Mouse (Mus musculus) embryo, embryonic 10.5 days (tissue): ENCODE measurements at regions not wholly inside any gene's neighbourhood (a gene's known extent, or its start where the extent isn't known, plus 50 kb on each side); places are given as distances from the start of the nearest gene placed in this dataset.

Experiments used
- DNase-seq: peaks from one replicate; pipeline ENCODE4 v3.0.0-alpha.2; 2015; ENCODE audit warnings: low spot score

DNA sequence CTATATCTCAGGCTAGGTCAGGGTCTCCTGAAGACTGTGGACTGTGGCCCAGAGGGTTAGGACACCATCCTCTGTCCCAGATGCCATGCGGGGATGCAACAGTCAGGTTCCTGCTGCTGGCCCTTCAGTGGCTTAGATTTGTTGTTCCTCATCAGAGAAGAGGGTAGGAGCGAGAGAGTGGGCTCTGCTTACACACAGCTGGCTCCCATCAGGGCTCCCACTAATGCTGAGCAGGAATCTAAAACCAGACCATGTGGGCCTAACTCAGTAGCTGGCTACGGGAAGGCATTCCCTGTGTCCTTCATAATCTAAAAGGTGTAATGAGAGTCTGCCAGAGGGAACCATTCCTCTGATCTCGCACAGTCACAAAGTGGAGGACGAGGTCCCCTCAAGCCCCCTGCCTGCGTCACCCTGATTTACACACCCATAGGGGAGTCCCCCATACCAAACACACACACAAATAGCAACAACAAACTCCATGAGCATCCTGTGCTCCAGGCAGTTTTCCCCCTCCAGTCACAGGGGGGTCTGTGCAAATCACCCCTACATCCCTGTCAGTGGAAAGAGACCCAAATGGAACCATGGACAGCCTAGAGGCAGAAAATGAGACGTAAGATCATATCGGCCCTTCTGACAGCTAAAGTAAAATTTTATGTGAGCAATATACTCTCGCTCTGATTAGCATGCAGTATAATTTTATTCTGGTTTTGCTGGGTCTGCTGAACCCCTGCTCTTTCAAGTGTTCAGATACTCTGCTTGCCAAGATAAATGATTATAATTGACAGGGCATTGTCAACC, 234.8 kb downstream of the 3110018I06Rik start:
- DNase-seq = peak; percentile 44

DNA sequence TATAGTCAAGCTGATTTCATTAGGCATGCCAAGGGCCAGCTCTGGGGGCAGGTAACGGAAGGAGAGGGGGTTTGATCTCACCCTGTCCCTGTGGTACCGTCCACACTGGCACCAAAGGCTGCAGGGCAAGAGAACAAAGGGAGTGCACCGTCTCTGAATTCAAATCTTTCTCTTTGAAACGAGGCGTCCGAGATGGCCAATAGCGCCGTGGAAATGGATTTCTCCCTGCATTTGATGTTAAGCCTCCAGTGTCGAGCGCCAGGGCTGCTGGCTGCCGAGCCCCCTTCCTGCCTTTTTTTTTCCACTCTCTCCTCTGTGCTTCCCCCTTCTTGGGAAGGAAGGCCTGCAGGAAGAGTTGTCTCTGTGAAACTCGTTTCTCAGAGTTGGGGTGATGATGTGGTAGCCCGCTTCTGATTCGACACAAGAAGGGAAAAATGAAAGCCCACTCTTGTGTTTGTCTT, 235.5 kb downstream of the 3110018I06Rik start:
- peak; percentile 38 for DNase-seq

DNA sequence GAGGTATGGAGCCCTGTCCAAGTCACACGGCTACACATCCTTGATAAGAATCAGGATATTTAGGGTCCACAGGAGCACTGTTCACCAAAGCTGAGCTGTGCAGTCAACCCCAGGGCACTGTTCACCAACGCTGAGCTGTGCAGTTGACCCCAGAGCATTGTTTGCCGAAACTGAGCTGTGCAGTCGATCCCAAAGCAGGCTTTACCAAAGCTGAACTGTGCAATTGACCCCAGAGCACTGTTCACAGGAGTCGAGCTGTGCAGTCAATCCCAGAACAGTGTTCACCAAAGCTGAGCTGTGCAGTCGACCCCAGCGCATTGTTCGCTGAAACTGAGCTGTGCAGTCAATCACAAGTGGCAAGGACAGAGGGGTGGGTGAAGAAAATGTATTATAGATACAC, 236.0 kb downstream of the 3110018I06Rik start:
- peak; percentile 23 for DNase-seq

DNA sequence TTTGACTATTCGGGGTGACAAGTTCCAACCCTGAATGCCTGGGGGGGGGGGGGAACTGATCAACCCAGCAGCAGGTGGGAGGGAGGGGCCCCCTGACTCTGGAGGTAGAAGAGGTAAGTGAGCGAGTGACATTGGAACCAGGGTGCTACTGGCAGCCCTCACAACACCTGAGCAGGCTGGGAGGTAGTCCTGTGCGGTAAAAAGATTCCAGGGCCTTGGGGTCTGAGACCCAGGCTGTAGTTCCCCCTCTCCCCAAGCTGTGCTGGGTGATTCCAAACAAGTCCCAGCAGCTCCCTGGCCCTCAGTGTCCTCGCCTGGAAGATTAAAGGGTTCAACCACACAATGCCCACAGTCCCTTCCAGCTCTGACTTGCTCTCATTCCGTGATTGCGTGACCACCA, 240.4 kb downstream of the 3110018I06Rik start:
- no peak for DNase-seq

DNA sequence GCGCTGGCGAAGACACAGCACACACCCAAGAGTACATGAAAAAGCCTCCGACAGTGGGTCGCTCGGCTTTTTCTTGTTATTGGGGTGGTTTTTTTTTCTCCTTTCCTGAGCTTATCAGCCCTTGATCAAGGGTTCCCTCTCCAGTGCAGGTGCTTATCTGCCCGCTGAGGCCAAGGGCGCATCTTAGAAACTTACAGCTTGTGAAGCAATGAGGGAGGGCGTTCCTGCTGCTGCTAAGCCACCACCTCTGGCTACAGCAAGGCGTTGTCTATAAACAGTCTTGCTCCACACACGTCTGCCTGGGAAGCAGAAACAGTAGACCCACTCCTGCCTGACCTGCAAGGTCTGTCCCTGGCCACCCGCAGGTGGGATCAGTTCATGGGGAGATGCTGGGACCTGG, 240.9 kb downstream of the 3110018I06Rik start:
- DNase-seq = no peak

DNA sequence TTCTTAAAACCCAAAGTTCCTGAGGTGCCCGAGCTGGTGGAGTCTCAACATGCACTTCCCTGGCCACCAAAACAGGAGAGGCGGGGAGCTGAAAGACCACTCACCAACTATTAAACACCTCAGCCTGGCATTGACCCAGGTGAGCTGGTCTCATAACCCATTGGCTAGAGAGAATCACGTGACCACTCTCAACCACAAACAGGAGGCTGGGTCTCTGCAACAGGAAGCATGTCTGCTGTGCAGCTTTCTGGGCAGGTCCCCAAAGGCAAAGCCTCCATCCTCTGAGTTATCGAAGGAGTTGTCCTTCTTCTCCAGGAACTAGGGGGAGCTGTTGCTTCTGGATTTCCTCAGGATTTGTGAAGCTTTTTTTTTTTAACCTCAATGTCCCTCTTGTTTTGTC, 242.5 kb downstream of the 3110018I06Rik start:
- no peak for DNase-seq

DNA sequence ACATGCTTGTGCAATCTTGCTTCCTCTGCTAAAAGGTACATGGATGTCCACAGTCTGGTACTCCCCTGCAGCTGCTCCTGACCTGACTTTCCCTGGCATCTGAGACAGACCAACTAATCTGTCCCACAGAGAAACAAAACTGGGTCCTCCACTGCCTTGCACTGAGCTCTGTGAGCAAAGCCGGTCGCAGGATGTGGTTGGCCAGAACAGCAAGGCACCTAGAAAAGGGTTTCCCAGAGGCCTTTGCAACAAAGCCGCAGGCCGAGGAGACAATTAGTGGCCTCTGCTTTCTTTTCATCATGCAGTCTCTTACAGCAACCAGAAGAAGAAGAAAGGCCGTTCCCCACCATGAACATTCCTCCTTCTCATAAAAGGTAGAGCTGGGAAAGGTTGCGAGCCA, 246.1 kb downstream of the 3110018I06Rik start:
- no peak for DNase-seq

DNA sequence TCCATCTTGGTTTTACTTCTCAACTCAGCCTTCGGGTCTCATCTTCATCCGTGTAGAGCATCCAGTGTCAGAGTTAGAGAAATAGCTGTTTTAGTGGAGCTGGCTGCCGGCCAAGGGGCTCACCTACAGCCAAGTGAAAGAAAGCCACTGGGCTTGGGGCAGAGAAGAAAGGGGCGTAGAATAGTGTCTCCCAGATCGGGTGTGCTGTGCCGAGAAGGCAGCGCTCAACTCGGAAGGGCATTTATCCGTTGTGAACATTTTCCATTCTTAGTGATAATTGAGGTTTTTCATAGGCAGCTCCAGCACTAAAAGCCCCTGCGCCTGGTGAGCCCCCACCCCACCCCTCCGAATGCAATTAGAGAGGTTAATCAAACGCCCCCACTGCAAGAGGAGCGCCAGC, 254.2 kb downstream of the 3110018I06Rik start:
- no peak for DNase-seq

DNA sequence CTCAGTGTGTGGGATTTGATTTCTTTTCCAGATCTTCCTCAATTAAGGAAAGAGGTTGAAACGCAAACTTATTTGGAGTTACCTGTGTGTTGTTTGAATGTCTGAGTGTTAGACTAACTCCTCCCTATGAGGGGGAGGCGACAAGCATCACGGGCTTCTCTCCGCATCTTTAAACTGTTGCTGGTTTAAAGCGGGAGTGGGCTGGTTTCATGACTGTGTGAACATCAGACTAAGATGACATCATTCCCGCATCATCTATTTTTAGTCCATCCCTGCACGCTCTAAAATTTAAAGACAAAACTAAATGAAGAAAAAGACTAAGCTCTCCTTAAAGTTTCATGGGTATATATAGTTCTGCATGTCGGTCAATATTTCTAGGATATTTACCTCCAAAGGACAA, 256.4 kb downstream of the 3110018I06Rik start:
- DNase-seq = no peak

DNA sequence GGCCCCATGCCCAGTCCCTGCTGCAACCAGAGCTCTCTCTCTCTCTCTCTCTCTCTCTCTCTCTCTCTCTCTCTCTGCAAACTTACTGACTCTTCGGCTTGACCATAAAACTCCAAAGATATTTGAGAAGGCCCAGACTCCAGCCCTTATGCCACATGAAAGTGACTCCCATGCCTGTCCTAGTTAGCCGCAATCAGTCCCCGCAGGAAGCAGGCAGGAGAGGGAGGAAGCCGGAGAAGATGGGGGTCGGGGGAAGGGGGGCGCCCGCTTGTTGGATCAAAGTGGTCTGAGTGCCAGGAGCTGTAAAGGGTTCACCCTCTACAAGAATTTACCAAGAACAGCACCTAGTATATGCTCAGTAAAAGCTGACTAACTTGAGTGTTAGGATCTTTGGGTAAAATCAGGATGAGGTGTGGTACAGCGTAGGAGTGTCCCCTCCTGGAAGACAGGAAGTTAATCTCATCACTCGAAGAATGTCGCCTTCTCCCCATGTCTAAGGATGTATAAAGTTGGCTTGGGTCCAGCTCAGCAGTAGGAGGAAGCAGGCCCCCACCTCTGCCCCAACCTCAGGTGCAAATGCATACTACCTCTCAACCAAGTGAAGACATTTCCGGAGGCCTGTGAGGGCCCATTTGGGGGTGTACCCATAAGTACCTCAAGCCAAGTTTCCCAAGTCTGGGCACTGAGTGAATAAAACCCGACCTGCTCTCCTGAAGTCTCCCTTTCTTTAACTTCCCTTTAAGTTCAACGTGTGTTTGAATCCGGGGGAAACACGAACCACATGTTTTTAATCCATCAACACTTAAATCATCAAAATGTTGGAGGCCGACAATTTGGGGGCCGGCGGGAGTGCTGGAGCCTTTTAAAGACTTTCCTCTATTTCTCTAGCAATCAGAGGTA, 254.7 kb downstream of the Bcl11b start:
- DNase-seq = no peak

DNA sequence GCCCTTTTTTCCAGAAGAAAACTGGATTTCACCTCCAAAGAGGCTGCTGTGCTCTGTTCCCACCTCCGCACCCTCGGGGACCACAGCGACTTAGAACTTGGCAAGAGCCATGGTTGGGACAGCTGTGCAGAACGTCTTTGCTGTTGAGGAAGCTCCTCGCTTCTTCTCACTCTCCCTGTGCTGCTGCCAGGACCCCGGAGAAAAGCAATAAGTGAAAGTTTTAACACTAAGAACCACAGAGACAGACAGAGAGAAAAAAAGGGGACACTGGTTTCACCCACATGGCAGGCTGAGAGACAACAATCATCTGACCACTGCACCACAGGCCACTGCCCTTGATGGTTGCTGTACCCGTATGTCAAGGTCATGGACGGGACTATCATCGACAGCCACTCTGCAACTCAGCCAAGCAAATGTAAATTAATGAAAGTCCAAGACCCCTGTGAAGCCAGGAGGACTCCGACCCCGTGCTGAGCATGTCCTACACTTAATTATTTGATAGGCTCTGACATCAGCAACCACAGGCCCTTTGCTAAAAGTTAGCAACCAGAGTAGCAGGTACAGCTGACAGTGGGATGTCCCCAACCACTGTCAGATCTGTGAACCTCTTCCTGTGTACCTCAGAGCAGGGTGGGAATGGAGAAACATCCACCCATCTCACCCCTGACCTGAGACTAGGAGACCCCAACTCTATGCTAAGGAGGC, 253.9 kb downstream of the Bcl11b start:
- no peak for DNase-seq

DNA sequence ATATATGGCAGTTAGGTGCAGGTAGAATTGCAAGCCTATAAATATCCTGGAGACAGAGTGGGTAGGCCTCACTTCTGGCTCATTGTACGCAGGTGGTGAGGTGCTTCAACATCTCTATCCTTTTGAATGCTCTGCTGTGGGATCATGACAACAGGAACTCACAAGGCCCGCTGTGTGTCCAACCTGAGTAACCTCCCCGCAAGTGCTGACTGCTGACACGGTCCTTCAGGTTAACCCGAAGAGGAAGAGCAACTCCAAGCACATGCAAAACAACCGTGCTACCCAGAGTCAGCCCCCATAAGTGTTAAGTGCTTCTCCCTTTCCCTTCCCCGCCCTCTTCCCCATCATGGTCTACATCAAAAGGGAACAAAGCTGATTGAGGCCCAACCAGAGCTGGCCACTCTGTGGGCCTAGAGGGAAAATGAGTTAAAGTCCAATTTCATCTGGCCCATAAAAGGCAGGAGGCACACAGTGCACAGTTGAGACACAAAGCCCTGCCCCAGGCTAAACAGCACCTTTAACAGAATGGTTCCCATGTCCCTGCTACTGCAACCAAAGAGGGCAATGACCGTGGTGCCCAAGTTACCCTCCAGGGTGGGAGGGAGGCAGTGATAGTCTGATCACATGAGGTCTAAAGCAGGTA, 253.0 kb downstream of the Bcl11b start:
- no peak for DNase-seq

DNA sequence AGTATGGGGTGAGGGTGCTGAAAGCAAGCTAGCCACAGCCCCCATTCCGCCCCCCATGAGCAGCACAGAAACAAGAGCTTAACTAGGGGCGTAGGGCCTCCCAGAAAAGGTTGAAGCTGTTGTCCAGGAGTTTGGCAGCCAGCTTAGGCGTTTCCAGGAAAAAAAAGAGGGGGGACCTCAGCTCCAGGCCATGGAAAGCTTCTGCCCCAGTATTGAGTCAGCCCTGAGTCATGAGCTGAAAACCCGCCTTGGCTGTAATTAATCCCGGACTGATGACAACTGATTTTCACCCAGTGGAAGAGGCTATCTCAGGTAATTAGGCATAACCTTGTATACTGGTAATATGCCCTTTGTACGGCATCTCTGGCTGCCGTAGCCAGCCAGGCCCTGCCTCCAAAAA, 251.3 kb downstream of the Bcl11b start:
- DNase-seq = no peak

DNA sequence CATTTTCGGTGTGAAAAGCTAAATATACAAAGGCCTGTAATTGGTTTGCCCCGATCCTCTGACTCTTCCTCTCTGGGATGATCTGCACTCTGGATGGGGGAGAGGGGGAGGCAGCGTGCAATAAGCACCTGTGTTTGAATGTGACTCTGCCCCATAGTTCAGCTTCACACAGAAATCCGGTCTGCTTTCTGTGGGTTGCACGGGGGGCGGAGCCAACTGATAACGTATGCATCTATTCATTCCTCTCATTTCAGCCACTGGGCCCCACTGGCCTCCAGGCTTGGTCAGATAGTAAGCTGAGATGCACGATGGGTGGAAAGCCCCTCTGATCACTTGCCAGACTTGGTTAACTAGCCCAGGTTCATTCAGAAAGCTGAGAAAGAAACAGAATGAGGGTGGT, 250.8 kb downstream of the Bcl11b start:
- peak; percentile 69 for DNase-seq

DNA sequence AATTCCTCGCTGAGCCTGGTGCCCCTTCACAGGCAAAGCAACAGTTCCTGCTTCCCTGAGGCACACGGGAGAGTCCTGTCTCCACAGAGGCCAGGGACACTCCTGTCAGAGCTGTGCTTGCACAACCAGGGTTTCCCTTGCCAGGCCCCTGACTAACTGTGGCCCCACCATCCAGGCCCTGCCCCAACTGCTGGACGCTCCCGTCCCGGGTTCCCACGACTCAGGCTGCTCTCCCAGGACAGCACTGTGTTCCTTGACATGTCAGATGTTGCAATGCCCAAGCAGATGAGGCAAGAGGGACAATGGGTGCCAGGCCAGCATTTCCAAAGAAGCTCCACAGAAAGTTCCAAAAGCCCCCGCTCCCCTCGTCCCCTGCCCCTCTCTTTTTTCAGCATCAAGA, 250.4 kb downstream of the Bcl11b start:
- DNase-seq = no peak

DNA sequence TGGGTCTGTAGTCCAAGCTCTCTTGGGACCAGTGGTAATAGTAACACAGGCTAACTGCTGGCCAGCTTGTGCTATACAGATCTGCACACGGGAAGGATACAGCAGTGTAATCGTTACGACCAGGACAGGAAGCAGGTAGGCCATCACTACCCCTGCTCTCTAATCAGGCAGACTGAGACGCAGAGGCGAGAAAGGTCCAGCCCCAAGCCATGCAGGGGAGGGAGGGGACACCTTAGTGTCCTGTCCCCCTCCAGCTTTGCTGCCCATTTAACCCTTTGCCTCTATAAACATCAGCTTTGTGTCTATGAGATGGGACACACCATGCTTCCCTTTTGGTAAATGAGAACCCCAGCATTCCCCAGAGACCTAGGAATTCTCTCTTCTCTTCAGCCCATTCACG, 249.9 kb downstream of the Bcl11b start:
- DNase-seq = no peak

DNA sequence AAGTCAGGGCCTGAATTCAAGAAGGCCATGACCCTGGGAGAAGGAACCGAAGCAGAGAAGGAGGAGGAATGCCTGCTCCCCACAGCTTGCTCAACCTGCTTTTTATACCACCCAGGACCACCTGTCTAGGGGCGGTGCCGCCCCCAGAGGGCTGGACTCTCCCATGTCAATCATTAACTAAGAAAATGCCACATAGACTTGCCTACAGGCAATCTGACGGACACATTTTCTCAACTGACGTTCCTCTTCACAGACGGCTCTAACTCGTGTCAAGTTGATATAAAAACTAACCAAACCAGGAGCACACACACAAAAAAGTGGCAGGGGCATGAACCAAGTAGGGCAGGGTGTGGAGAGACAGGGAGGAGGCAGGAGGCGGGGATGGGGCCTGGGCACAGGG, 248.5 kb downstream of the Bcl11b start:
- DNase-seq = no peak

DNA sequence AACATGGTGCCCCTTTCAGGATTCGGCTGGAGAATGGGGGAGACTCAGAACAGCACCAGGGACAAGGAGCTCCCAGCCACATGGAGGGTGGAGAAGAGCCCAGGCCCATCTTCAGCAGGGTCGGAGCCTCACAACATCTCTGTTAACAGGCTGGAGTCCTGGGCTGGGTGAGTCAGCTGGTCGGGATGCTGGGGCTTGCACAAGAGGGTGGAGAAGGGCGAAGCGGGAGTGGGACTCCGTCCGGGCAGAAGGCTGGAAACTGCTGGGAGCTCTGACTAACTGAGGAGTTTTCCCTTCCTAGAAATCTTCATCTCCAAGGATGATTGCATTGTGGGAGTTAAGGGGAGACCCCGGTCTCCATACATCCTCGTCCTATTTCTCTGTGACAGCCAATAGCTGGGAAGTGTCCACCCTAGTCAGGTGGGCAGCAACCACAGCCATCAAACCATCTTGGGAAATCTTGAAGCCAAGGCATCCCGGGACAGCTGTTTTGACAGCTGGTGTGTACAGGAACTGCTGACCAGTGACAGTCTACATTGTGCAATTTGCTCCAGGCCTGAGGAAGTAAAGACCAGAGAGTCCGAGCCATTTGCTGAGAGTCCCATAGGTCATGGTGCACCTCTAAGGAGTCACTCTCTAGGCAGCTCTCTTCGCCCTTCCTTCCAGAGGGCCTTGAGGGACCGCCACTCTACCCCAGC, 247.4 kb downstream of the Bcl11b start:
- DNase-seq = no peak

DNA sequence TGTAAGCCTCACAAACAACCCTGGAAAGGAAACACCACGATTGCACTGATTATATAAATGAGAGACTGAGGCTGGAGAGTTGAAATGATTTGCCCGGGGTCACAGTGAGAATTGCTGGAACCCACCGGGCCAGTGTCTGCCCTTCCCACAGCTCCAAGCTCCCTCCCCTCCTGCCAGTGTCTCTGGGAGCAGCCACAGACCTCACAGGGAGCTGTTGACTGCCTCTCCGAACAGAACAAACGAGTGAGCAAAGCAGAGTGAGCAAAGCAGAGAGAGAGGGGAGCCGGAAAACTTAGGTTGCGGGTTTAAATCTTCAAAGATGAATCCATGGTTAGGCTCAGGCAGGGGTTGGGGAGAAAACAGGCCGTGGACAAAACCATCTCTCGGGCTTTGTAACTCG, 246.2 kb downstream of the Bcl11b start:
- peak; percentile 36 for DNase-seq

DNA sequence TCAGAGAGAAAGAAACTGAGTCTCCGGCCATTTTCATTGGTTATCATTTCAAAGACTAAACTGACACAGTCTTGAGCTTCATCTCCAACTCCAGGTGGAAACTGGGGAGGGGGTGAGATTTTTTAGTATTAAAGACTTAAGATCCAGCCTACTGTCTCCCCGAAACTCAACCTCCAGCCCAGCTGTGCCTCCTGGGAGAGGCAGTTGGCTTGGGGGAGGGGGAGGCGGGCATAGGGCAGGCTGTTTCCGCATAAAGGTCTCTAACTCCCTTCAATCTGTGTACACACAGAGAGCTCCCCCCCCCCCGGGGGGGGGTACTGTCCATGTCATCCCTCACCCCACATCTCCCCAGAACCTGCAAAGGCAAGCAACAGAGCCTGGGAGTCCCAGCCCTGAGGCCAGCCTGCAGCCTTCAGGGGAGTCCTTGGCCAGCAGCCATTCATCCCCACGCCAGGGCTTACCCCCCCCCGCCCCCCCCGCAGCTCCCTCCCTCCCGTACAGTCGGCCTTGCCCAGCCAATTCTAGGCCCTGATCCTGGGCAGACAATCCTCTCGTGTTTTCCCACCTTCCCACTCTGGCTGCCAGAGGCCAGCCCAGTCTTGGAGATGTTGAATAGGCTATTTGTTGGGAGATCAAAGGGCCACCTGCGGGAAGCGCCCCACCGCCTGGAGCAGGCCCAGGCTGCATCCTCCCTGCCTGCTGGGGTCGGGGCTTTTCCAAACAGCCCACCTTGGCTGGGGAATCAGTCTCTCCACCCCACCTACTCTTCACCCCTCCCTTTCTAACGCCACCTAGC, 245.2 kb downstream of the Bcl11b start:
- peak; percentile 58 for DNase-seq

DNA sequence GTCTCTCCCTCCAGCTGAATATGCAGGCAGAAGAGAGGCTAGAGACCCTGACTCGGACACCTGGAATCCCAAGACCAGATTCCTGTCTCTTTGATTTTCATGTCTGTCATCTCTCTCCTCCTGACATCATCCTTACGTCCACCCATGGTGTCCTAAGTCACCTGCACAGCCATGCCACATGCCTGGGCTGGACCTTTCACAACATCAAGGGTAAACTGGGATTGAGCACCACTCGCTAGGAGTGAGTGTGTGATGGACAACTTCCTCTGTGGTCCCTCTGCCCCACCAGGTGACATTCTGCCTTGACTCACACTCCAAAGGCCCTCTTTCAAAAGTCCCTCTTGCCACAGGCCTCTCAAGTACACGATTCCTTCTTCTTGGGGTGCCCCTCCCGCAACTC, 244.1 kb downstream of the Bcl11b start:
- DNase-seq = no peak
